Mouse (Mus musculus): ENCODE results near the gene Wwox.

- TF ChIP-seq CTCF (IDR thresholded peaks at IDR 0.05) (no peak), EP300 (IDR thresholded peaks at IDR 0.05) (no peak)
Observed at GRCm38 (mm10) chr8:114990865-114991613, 551.6 kb downstream of the Wwox start.

All from lung, postnatal 0 days (tissue).